In the genomic region with DNA sequence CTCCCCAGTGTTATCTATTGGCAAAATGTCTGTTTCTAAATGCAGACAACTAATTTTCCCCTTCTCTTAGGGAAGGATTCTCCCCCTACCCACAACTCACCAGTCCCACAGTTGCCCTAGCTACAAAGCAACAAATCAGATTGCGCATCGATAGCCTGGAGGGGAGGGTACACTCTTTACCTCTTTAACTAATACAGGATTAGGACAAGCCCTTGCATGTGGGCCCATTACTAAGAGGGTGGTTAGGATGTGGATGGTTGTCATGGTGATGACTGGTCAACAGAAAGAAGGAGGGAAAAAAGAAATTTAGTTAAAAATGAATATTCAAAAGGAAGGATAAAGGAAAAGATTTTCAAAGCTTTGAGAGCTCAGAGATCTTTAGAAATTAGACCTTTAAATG, we compare ENCODE assay signal across 44 mouse cellular contexts. TPM values are rescaled to one million over a fixed set of nuclear protein-coding genes. Genes with fewer than 3 reads are reported as not detected.
"Had no signal": no experiment of that assay in that cellular context is flagged by ENCODE, and none has a peak within 500 bp of the region (broad histone marks: within the 10 kb centered on the region; RNA-seq: fewer than 3 reads in every experiment).

No protein-coding gene starts in this region.

- H3K27ac ChIP-seq: limb, embryonic 10.5 days; limb, embryonic 12.5 days; limb, embryonic 13.5 days; limb, embryonic 15.5 days; liver, embryonic 12.5 days; liver, embryonic 13.5 days; liver, embryonic 14.5 days; liver, embryonic 15.5 days; lung, embryonic 15.5 days; macrophage; midbrain, embryonic 10.5 days; midbrain, embryonic 12.5 days; midbrain, embryonic 13.5 days; midbrain, embryonic 15.5 days; neural tube, embryonic 12.5 days; neural tube, embryonic 13.5 days had no signal

- H3K4me2 ChIP-seq: limb, embryonic 12.5 days; limb, embryonic 13.5 days; limb, embryonic 15.5 days; liver, embryonic 11.5 days; liver, embryonic 12.5 days; liver, embryonic 13.5 days; liver, embryonic 15.5 days; lung, embryonic 14.5 days; lung, embryonic 15.5 days; midbrain, embryonic 11.5 days; midbrain, embryonic 12.5 days; midbrain, embryonic 13.5 days; midbrain, embryonic 15.5 days; neural tube, embryonic 12.5 days; neural tube, embryonic 13.5 days had no signal

- DNase-seq: left cerebral cortex, postnatal 4 days; liver; liver, embryonic 13.5 days; liver, postnatal 0 days; lung, adult 18-20 months; lung, adult 2 months; lung, embryonic 14.5 days; lung, postnatal 10 days; lung, postnatal 14 days; lung, postnatal 36 days; lung, postnatal 4 days; midbrain, embryonic 14.5 days had no signal

- H3K9me3 ChIP-seq: limb, embryonic 10.5 days; limb, embryonic 12.5 days; limb, embryonic 15.5 days; liver, embryonic 12.5 days; liver, embryonic 13.5 days; liver, embryonic 15.5 days; lung, embryonic 15.5 days; midbrain, embryonic 10.5 days; midbrain, embryonic 12.5 days; midbrain, embryonic 13.5 days; midbrain, embryonic 15.5 days; neural tube, embryonic 12.5 days; neural tube, embryonic 13.5 days had no signal

- H3K27me3 ChIP-seq: limb, embryonic 12.5 days; limb, embryonic 13.5 days; limb, embryonic 15.5 days; liver, embryonic 12.5 days; liver, embryonic 13.5 days; liver, embryonic 15.5 days; lung, embryonic 15.5 days; midbrain, embryonic 12.5 days; midbrain, embryonic 13.5 days; midbrain, embryonic 15.5 days; neural tube, embryonic 12.5 days; neural tube, embryonic 13.5 days had no signal

- H3K36me3 ChIP-seq: limb, embryonic 10.5 days; limb, embryonic 12.5 days; limb, embryonic 13.5 days; limb, embryonic 15.5 days; liver, embryonic 12.5 days; liver, embryonic 13.5 days; liver, embryonic 15.5 days; lung, embryonic 15.5 days; midbrain, embryonic 10.5 days; midbrain, embryonic 12.5 days; midbrain, embryonic 13.5 days; midbrain, embryonic 15.5 days; neural tube, embryonic 12.5 days; neural tube, embryonic 13.5 days had no signal

- ATAC-seq: liver, embryonic 12.5 days; liver, postnatal 0 days; lung, postnatal 0 days; midbrain, embryonic 13.5 days; midbrain, embryonic 15.5 days; midbrain, embryonic 16.5 days had no signal

- H3K4me1 ChIP-seq: limb, embryonic 10.5 days; limb, embryonic 12.5 days; limb, embryonic 13.5 days; limb, embryonic 15.5 days; liver, embryonic 12.5 days; liver, embryonic 13.5 days; liver, embryonic 15.5 days; lung, embryonic 15.5 days; megakaryocyte, embryonic 14.5 days; midbrain, embryonic 12.5 days; midbrain, embryonic 13.5 days; midbrain, embryonic 15.5 days; neural tube, embryonic 12.5 days; neural tube, embryonic 13.5 days had no signal

- H3K4me3 ChIP-seq: limb, embryonic 10.5 days; limb, embryonic 12.5 days; limb, embryonic 13.5 days; limb, embryonic 15.5 days; liver, embryonic 12.5 days; liver, embryonic 13.5 days; liver, embryonic 15.5 days; lung, embryonic 15.5 days; megakaryocyte, embryonic 14.5 days; midbrain, embryonic 10.5 days; midbrain, embryonic 12.5 days; midbrain, embryonic 13.5 days; midbrain, embryonic 15.5 days; myocyte; neural tube, embryonic 12.5 days; neural tube, embryonic 13.5 days had no signal

- H3K9ac ChIP-seq: limb, embryonic 12.5 days; limb, embryonic 13.5 days; limb, embryonic 15.5 days; liver, embryonic 12.5 days; liver, embryonic 13.5 days; liver, embryonic 14.5 days; liver, embryonic 15.5 days; liver, postnatal 0 days; lung, embryonic 14.5 days; lung, embryonic 15.5 days; midbrain, embryonic 12.5 days; midbrain, embryonic 13.5 days; midbrain, embryonic 15.5 days; neural tube, embryonic 12.5 days; neural tube, embryonic 13.5 days had no signal

RNA-seq across cellular contexts. Expression of a gene that starts 45.8 kb away (rescaled TPM):
- total RNA-seq: left cerebral cortex, postnatal 14 days; left cerebral cortex, postnatal 25 days; left cerebral cortex, postnatal 36 days; left cerebral cortex, postnatal 4 days; liver, adult 2 months; megakaryocyte progenitor cell, adult 5-6 weeks; megakaryocyte, adult 5-6 weeks; megakaryocyte-erythroid progenitor cell, adult 5-6 weeks; monocyte, adult 5-6 weeks had no signal
- polyA plus RNA-seq: limb, embryonic 10.5 days; liver, adult 2 months; liver, embryonic 12.5 days; liver, embryonic 13.5 days; liver, embryonic 14.5 days; liver, embryonic 15.5 days; liver, embryonic 16.5 days; liver, postnatal 0 days; lung, embryonic 14.5 days; macrophage; midbrain, embryonic 10.5 days; midbrain, embryonic 11.5 days; midbrain, embryonic 12.5 days; midbrain, embryonic 13.5 days; midbrain, embryonic 14.5 days; midbrain, embryonic 15.5 days; midbrain, embryonic 16.5 days; midbrain, postnatal 0 days; neural tube, embryonic 11.5 days; neural tube, embryonic 12.5 days; neural tube, embryonic 13.5 days had no signal
